Mouse (Mus musculus) small intestine, adult 2 months (tissue): ENCODE measurements at regions not wholly inside any gene's neighbourhood (a gene's known extent, or its start where the extent isn't known, plus 50 kb on each side); places are given as distances from the start of the nearest gene placed in this dataset.
"Not testable (repeated sequence)": the region's sequence is repeated elsewhere in the genome, so short reads cannot be mapped to it uniquely, and the experiment has no call there.

Experiments used
- CTCF ChIP-seq: fragments of 200-500 bp; IDR thresholded peaks from 2 replicates; pipeline ENCODE4 v1.5.1; 2012; ENCODE audit warnings: low read depth, mild to moderate bottlenecking, control low read depth, inconsistent platforms, low read length, moderate library complexity, mixed read lengths; ENCODE audit not compliant: insufficient replicate concordance, insufficient read length; ENCODE audit errors: extremely low read depth
- POLR2A ChIP-seq: fragments of 200-500 bp; IDR thresholded peaks from 2 replicates; pipeline ENCODE4 v1.6.1; 2012; ENCODE audit warnings: low read depth, mild to moderate bottlenecking, control low read depth, inconsistent platforms, low read length, moderate library complexity

- TF ChIP-seq POLR2A, CTCF: not testable (repeated sequence)
Observed at GRCm38 (mm10) chr14:53726914-53727313, 527.0 kb downstream of the Dad1 start.
